ENCODE assay signal across 37 mouse cellular contexts in the genomic region with DNA sequence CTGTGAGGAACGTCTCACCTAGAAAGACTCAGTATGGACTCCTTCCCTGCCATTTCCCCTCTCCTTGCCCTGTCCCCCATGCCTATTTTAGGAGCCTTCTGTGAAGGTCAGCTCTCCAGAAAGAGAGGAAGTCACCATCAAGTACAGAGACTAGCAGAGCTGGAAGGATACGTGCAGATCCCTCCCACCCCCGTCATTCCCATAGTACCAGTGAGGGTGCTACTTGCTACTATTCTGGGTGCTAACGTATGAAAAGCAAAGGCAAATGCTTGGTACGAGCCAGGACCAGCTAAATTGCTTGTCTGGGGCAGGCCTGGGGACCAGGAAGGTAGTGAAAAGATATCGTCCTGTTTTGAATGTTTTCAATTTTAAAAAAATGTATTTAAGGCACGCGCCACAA. TPM values are rescaled to one million over a fixed set of nuclear protein-coding genes. Genes with fewer than 3 reads are reported as not detected.
"Had no signal": no experiment of that assay in that cellular context is flagged by ENCODE, and none has a peak within 500 bp of the region (broad histone marks: within the 10 kb centered on the region; RNA-seq: fewer than 3 reads in every experiment).

No protein-coding gene starts in this region.

- H3K9me3 ChIP-seq: limb, embryonic 10.5 days; limb, embryonic 12.5 days; limb, embryonic 13.5 days; limb, embryonic 15.5 days; liver, embryonic 12.5 days; liver, embryonic 13.5 days; liver, embryonic 15.5 days; lung, embryonic 15.5 days; megakaryocyte, embryonic 14.5 days; midbrain, embryonic 10.5 days; midbrain, embryonic 12.5 days; midbrain, embryonic 13.5 days; midbrain, embryonic 15.5 days; neural tube, embryonic 12.5 days; neural tube, embryonic 13.5 days had no signal

- H3K4me2 ChIP-seq: limb, embryonic 12.5 days; limb, embryonic 13.5 days; limb, embryonic 15.5 days; liver, embryonic 11.5 days; liver, embryonic 12.5 days; liver, embryonic 13.5 days; liver, embryonic 15.5 days; lung, embryonic 14.5 days; lung, embryonic 15.5 days; midbrain, embryonic 11.5 days; midbrain, embryonic 12.5 days; midbrain, embryonic 13.5 days; midbrain, embryonic 15.5 days; neural tube, embryonic 12.5 days; neural tube, embryonic 13.5 days had no signal

- H3K36me3 ChIP-seq: limb, embryonic 10.5 days; limb, embryonic 12.5 days; limb, embryonic 13.5 days; liver, embryonic 15.5 days; lung, embryonic 15.5 days; midbrain, embryonic 10.5 days; midbrain, embryonic 12.5 days; midbrain, embryonic 13.5 days; midbrain, embryonic 15.5 days; neural tube, embryonic 12.5 days; neural tube, embryonic 13.5 days had no signal

- DNase-seq: left cerebral cortex, postnatal 4 days; liver; liver, embryonic 13.5 days; liver, postnatal 0 days; lung, adult 18-20 months; lung, adult 2 months; lung, embryonic 14.5 days; lung, postnatal 10 days; lung, postnatal 14 days; lung, postnatal 36 days; lung, postnatal 4 days; midbrain, embryonic 14.5 days had no signal

- H3K27ac ChIP-seq: limb, embryonic 10.5 days; limb, embryonic 12.5 days; limb, embryonic 13.5 days; limb, embryonic 15.5 days; liver, embryonic 12.5 days; liver, embryonic 13.5 days; liver, embryonic 14.5 days; liver, embryonic 15.5 days; lung, embryonic 15.5 days; macrophage; midbrain, embryonic 10.5 days; midbrain, embryonic 12.5 days; midbrain, embryonic 13.5 days; midbrain, embryonic 15.5 days; neural tube, embryonic 12.5 days; neural tube, embryonic 13.5 days had no signal

- H3K9ac ChIP-seq: limb, embryonic 12.5 days; limb, embryonic 13.5 days; limb, embryonic 15.5 days; liver, embryonic 12.5 days; liver, embryonic 13.5 days; liver, embryonic 14.5 days; liver, embryonic 15.5 days; liver, postnatal 0 days; lung, embryonic 14.5 days; lung, embryonic 15.5 days; midbrain, embryonic 12.5 days; midbrain, embryonic 13.5 days; midbrain, embryonic 15.5 days; neural tube, embryonic 12.5 days; neural tube, embryonic 13.5 days had no signal

- H3K4me1 ChIP-seq: liver, embryonic 12.5 days; liver, embryonic 13.5 days; liver, embryonic 15.5 days; midbrain, embryonic 12.5 days; midbrain, embryonic 13.5 days; midbrain, embryonic 15.5 days; neural tube, embryonic 12.5 days; neural tube, embryonic 13.5 days had no signal

- ATAC-seq: liver, embryonic 12.5 days; liver, postnatal 0 days; lung, postnatal 0 days; midbrain, embryonic 13.5 days; midbrain, embryonic 15.5 days; midbrain, embryonic 16.5 days had no signal

- H3K4me3 ChIP-seq: limb, embryonic 10.5 days; limb, embryonic 12.5 days; limb, embryonic 13.5 days; limb, embryonic 15.5 days; liver, embryonic 12.5 days; liver, embryonic 13.5 days; liver, embryonic 15.5 days; lung, embryonic 15.5 days; megakaryocyte, embryonic 14.5 days; midbrain, embryonic 10.5 days; midbrain, embryonic 12.5 days; midbrain, embryonic 13.5 days; midbrain, embryonic 15.5 days; myocyte; neural tube, embryonic 12.5 days; neural tube, embryonic 13.5 days had no signal

- H3K27me3 ChIP-seq: limb, embryonic 12.5 days; limb, embryonic 13.5 days; limb, embryonic 15.5 days; lung, embryonic 15.5 days; megakaryocyte, embryonic 14.5 days; midbrain, embryonic 13.5 days; midbrain, embryonic 15.5 days; neural tube, embryonic 12.5 days; neural tube, embryonic 13.5 days had no signal

RNA-seq across cellular contexts. Expression of a gene that starts 21.9 kb away (rescaled TPM):
- total RNA-seq: left cerebral cortex, postnatal 4 days; megakaryocyte progenitor cell, adult 5-6 weeks; midbrain, postnatal 0 days; monocyte, adult 5-6 weeks had no signal
- polyA plus RNA-seq: liver, adult 2 months; macrophage had no signal
